Mouse (Mus musculus): ENCODE results near the gene Adgrb3.

Gene Adgrb3

GRCm38 (mm10) chr1:25828971-25829920 is at the start of gene Adgrb3:
Gene Adgrb3, minus strand, starts transcription at chr1:25829707.
- no peak; the same call in 1 of the 2 replicates for ATAC-seq (ENCODE audit: low TSS enrichment)

GRCm38 (mm10) chr1:25877526-25877925 is 48.0 kb upstream of the Adgrb3 start:
- ATAC-seq (ENCODE audit: low TSS enrichment), result peak; percentile 81

DNA sequence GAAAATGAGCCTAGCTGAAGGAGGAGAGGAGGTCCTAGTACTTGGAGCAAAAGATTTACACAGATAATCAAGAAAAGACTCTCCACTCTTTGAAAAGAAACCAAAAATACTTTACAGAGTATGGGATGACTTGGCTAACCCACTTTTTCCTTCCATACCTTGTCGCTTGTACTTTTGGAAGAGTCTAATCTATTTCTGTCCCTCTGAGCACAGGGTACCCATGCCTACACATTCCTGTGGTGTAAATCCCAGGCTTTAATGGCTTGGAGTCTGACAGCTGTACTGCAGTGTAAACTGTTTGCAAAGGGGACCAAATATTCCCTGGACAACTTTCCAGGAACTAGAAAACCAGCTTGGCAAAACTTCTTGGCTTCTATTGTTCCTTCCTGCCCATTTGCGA is 28.0 kb upstream of the Adgrb3 start:
- ATAC-seq (ENCODE audit: low TSS enrichment), result peak; percentile 96

DNA sequence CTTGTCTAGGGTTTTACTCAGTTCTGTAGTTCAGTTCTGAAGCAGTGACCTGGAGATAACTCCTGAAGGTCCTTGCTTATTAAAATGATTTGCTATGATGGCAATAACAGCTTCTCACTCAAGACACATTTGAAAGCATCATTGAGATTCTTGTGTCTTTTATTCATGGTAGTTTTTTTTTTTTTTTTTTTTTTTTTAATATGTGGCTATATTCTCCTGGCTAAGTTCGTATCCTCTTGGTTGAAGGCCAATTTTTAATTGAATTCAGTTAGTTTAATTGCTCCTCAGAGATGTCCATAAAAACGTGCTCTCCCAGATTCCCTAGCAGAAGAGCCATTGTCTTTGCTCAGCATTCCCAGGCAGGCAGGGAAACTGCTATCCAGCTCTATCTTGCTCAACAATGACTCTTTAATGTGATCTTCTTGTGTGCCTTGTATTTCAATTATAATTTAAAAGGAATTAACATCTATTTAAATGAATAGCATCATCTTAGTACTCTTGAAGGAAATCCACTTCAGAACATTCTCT is 25.0 kb upstream of the Adgrb3 start:
- no peak for ATAC-seq (ENCODE audit: low TSS enrichment)

DNA sequence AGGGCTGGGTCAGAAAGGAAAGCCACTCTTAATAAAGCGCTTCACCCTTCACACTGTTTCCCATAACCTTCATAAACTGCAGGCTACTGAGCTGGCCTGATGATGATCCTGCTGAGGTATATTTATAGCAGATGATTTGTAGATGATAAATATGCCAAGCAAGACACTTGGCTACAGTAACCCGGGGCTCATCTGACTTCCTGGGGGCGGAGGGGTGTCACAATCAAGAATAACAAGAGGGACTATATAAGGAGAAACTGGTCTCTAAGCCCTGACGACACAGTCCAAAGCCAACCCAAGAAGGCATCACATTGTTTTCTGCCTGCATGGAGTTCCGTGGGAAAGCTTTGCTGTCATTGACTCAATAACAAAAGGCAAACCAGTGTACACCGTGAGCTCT is 2.8 kb upstream of the Adgrb3 start:
- ATAC-seq (ENCODE audit: low TSS enrichment), result no peak

GRCm38 (mm10) chr1:25831521-25831900 is 2.0 kb upstream of the Adgrb3 start:
- no peak for ATAC-seq (ENCODE audit: low TSS enrichment)

DNA sequence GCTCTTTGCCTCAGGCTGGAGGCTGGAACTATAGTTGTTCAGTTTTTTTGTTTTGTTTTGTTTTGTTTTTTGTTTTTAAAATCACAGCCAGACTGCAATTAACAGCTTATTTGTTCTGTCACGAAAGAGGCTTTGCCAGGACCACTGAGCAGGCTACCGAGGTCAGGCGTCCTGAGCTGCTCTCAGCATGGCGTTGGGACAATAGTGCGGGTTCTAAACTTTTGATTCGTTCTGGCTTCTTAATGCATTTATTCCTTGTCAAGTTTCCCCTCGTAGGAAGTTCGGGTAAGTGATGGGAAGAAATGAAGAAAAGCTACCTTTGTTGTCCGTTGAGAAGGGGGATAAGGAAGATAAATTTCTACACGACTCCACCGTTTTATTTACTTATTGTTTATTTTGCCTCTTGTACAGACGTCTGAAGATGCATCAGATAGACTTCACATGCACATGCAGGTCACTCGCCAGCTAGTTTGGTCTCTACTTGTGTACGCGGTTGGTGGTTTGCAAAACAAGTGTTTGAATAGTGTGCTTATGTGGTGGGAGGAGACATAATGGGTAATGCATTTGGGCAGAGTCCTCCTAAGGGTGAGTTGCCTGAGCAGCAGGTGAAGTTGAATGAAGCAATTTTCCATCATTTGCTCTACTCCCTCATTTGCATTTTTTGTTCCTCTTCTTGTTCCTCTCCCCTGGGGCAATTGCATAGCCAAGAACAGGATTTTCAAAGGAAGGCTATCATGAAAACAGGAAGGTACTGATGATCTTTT is 1.4 kb upstream of the Adgrb3 start:
- ATAC-seq (ENCODE audit: low TSS enrichment), result no peak

GRCm38 (mm10) chr1:25829921-25830751 is 629 bp upstream of the Adgrb3 start:
- ATAC-seq (ENCODE audit: low TSS enrichment), result peak; percentile 66

DNA sequence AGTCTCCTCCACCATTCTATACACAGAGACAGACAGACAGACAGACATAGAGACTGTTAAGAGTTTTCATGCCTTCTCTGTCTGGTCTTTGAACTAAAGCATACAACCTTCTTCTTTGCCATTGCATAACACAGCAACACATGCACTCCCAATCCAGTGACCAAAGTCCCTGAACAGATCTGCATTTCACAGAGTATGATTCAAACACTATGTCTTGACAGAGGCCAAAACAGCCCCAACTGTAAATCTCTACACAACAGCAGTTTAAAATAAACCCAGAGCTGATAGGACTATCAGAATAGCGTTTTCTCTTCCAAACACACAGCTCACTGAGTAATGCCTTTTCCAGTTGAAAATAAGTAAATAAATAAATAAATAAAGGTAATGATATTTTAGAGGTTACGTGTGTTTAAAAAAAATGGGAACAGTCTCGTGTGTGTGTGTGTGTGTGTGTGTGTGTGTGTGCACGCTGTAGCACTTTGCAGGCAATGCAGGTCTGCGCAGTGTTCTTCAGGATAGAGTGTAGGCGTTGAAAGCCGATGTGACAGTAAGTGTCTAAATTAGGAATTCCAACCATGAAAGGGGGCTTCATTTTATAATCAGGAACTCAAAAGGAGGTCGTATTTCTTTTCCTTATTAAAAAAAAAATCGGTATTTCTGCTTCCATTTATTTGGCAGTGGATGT is 1.3 kb downstream of the Adgrb3 start:
- ATAC-seq (ENCODE audit: low TSS enrichment), result no peak

GRCm38 (mm10) chr1:25827436-25827835 is 2.1 kb downstream of the Adgrb3 start:
- ATAC-seq (ENCODE audit: low TSS enrichment), result no peak

DNA sequence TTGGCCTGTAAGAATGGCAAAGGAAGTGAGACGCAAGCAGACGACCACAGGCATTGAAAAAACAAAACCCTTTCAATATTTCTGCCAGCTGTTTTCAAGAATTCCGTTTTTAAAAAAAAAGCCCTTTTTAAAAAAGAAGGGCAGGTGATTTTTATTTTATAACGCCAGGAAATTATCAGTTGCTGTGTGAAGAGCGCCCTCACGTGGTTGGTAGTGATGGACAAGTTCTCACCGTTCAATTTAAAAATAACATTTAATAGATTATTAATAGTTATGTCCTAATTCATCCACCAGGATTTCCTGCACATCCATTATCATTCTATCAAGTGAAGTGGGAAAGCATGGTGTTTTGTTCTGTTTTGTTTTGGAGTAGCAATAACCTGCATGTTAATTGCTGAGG is 2.7 kb downstream of the Adgrb3 start:
- ATAC-seq (ENCODE audit: low TSS enrichment), result no peak

DNA sequence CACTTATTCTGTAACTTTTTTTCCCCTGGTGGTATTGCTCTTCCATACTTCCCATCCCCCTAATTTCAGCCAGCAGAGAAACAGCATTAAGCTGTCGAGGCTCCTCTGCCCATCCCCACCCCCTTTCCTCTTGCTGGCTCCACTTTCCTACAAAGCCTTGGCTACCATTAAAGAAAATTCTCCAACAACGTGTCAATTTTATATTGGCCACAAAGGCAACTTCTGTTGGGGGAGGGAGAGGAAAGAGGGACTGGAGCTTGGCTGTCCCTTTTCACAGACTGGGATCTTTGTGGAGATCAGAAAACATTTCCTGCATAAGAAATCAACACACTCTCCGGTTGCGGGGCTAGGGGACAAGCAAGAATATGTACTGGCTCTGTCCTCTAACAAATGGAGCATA is 4.9 kb downstream of the Adgrb3 start:
- ATAC-seq (ENCODE audit: low TSS enrichment), result no peak

- ATAC-seq (ENCODE audit: low TSS enrichment), result no peak
These were observed 5.5 kb downstream of the Adgrb3 start for GRCm38 (mm10) chr1:25823961-25824360.

DNA sequence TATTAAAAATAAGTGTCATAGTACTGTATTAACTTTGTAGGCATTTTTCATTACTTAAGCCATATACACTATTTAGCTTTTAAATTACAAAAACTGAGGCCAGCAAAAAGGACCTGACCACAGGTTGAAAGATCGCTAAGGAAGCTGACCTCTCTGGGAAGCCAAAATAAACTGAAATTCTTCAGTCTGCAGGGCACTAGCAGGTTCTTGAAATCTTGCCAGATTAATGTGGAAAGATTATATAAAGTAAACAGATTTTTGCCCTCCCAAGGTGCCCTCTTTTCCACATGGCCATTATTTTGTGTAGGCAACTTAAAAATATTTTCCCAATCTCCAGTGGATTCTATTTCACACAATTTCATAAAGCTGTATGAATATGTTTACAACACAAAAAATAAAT is 14.0 kb downstream of the Adgrb3 start:
- ATAC-seq (ENCODE audit: low TSS enrichment), result no peak

DNA sequence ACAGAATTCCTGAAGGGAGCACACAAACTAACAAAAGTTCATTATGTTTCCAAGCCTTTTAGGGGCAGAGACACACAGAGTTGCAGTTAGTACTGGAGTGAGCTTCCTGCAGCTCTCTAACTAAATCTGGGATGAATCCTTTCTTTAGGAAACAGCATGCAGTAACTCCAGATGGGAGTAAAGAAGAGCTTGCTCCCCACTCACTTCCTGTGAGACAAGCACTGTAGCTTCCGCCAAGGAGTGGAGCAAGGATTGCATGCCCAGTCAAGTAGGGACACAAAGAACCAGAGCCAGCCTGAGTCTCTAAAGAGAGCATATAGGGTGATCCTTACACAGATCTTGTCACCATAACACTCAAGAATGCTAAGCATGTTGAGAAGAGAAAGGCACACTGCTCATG is 50.7 kb downstream of the Adgrb3 start:
- ATAC-seq (ENCODE audit: low TSS enrichment), result peak; percentile 83

DNA sequence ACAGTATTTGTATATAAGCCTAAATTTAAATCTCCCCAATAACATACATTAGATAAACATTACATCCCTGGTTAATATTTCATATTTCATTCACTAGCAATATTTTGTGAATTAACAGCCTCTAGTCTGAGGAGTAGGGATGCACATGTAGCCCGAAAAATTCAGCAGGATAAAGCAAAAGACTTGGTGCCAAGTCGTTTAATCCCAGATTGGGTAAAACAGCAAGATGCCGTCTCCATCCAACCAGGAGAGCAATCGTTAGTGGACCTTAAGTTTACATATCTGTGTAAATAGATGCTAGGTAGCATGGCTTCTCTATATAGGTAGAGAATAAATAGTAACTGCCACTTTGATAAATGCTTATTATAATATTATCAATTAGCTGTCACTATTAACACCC is 52.0 kb downstream of the Adgrb3 start:
- ATAC-seq (ENCODE audit: low TSS enrichment), result no peak

DNA sequence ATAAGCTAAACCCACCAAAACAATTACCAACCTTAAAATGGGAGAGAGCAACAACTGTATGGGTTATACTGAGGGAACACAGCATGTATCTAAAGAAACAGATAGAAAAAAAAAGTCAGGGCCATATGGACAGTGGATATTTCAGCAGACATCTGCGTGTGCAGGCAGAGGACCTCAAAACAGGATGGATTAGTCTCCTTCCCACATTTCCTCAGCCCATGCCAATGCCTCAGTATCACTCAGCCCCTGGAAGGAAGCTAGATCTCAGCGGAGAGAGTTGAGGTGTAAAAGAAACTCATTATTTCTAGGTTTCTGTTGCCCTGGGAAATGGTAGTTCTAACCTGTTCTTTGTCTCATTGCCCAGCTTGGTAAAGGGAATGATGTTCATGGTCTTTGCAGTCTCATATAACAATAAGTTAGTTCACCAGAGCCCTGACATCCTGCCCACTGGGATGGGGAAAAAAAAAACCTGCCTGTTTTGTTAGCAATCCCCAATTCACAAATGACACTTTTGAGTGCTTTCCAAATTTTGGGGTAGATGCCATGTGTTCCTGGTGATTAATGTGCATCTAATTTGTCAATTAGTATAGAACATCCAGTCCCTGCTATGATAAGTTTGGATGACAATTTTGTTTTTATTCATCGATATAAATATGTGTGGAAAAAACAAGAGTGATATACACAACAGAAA is 53.9 kb downstream of the Adgrb3 start:
- ATAC-seq (ENCODE audit: low TSS enrichment), result peak; percentile 57

DNA sequence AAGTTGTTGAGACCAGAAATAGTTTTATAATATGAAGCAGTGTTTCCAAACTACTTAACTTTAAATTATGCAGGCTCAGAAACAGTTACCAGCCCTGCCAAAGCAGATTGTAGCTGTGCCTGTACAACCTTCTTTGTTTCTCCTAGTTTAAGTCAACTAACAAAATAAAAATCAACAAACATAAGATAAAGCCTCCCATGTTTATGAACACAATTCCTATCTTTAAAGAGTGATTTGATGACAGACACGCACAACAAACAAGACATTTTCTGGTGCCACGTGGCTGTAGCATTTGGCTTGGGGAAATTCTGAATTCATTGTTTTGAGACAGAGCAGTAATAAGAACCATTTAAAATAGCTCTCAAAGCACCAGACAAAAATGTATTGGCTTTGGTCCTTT is 60.5 kb downstream of the Adgrb3 start:
- no peak for ATAC-seq (ENCODE audit: low TSS enrichment)

DNA sequence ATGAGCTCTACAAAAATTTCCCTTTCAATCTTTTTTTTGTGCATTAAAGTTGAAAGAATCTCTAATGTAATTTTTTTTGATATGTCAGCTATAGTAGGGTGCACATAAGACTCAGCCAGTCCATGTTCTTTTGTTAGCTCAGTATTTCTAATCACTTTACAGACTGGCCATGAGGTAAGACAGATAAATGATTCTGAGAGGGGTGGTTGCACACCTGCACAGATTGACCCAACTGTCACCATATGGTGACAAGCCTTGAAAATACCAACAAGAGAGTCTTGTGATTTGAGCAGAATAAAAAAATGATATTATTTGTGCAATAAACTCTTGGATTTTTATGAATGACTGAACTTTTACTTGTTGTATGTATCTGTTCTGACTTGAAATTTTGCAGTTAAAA is 74.2 kb downstream of the Adgrb3 start:
- ATAC-seq (ENCODE audit: low TSS enrichment), result no peak

DNA sequence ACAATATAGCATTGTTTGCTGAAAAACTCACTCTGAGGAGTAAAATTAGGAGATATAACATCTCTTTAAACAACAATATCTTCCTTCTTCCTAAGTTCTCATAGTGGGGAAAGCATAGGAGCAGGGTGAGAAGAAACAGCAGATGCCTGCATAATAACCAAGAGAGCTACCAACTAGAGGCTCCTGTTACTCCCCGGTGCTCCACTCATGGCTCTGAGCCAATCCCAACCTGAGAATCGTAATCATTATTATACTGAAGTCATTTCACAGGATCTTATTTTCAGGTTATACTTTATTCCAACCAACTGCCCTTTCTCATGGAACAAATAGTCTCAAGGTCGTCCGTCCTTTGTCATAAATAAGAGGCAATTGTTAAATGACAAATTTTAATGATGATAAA is 75.0 kb downstream of the Adgrb3 start:
- ATAC-seq (ENCODE audit: low TSS enrichment), result no peak; the same call in 1 of the 2 replicates

DNA sequence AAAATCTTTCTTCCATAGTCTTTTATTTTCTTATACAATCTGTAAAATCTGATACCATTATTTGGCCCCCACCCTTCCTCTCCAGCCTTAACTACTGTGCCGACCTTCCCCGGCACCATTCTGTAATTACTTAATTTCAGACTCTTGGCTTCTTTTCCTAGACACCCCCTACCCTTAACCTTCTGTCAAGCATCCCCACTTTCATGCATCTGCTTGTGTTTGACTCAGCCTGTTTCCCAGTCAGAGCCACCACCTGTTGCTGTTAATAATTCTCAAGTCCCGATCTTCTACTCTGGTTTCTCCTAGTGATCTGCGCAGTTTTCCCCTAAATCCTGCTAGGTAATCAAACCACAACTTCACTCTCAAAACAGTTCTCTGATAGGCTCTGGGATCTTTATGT is 83.9 kb downstream of the Adgrb3 start:
- ATAC-seq (ENCODE audit: low TSS enrichment), result no peak
